Mouse (Mus musculus) retina, postnatal 1 day (tissue): ENCODE data around the gene Dnmt3c.

Experiments used
- DNase-seq: peaks from one replicate; pipeline ENCODE4 v3.0.0-alpha.2; 2012

The Dnmt3c gene

GRCm38 (mm10) chr2:153723098-153723497, 26.6 kb downstream of the Dnmt3c start:
- no peak for DNase-seq

- DNase-seq: no peak
These were observed 28.0 kb downstream of the Dnmt3c start for GRCm38 (mm10) chr2:153724424-153724823.

GRCm38 (mm10) chr2:153724871-153725270, 28.4 kb downstream of the Dnmt3c start:
- peak; percentile 49 for DNase-seq

GRCm38 (mm10) chr2:153725291-153725690, 28.8 kb downstream of the Dnmt3c start:
- peak; percentile 58 for DNase-seq

GRCm38 (mm10) chr2:153734033-153734432, 37.6 kb downstream of the Dnmt3c start:
- DNase-seq: no peak

- DNase-seq: peak; percentile 99
These were observed 44.3 kb downstream of the Dnmt3c start, which contains the start of gene Mapre1 for GRCm38 (mm10) chr2:153740500-153741436. Gene Mapre1 (plus strand): TSS chr2:153741274.

GRCm38 (mm10) chr2:153741437-153742065, 45.1 kb downstream of the Dnmt3c start:
- DNase-seq: no peak

GRCm38 (mm10) chr2:153747994-153748393, 51.5 kb downstream of the Dnmt3c start:
- DNase-seq: no peak

- DNase-seq: no peak
These were observed 53.9 kb downstream of the Dnmt3c start for GRCm38 (mm10) chr2:153750363-153750762.

- DNase-seq: no peak
These were observed 65.7 kb downstream of the Dnmt3c start for GRCm38 (mm10) chr2:153762121-153762520.

GRCm38 (mm10) chr2:153767484-153767883, 71.0 kb downstream of the Dnmt3c start:
- no peak for DNase-seq

GRCm38 (mm10) chr2:153768881-153769280, 72.4 kb downstream of the Dnmt3c start:
- DNase-seq: peak; percentile 80

GRCm38 (mm10) chr2:153772950-153773349, 76.5 kb downstream of the Dnmt3c start:
- no peak for DNase-seq

- no peak for DNase-seq
These were observed 79.0 kb downstream of the Dnmt3c start for GRCm38 (mm10) chr2:153775472-153775871.

- peak; percentile 84 for DNase-seq
These were observed 82.3 kb downstream of the Dnmt3c start for GRCm38 (mm10) chr2:153778638-153779362.
